Mouse (Mus musculus): ENCODE data around the gene Olfr1348. TPM values are rescaled to one million over a fixed set of nuclear protein-coding genes. Genes with fewer than 3 reads are reported as not detected.
"Not testable (repeated sequence)": the region's sequence is repeated elsewhere in the genome, so short reads cannot be mapped to it uniquely, and the experiment has no call there.

Gene Olfr1348
- total RNA-seq (2021): not detected
- long read RNA-seq, experiment 1: 0 reads
- long read RNA-seq, experiment 2: 0 reads

- DNase-seq (ENCODE audit: low spot score in 2 of 2): no peak
Measured at GRCm38 (mm10) chr7:6508648-6509047, at the start of gene Olfr1348. Gene Olfr1348 (minus strand): TSS chr7:6508748.

DNA sequence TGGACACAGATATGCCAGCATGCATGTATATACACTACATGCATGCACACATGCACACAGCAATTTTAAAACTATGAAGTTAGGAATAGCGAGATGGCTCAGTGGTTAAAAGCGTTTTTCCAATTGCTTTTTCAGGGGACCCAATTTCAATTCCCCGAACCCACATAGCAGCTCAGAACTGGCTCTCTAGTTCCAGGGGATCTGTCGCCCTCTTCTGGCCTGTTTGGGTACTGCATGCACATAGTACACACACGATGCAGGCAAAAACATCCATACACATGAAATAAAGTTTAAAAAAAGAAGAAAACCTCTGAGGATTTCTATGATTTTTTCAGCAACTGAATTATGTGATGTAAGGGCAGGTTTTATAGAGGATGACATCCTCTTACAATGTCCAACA, 17.6 kb upstream of the Olfr1348 start:
- DNase-seq (ENCODE audit: low spot score in 2 of 2): peak; percentile 4

- no peak for DNase-seq (ENCODE audit: low spot score in 2 of 2)
Measured at GRCm38 (mm10) chr7:6525001-6525400, 16.5 kb upstream of the Olfr1348 start.

GRCm38 (mm10) chr7:6522850-6523249, 14.3 kb upstream of the Olfr1348 start, which contains the start of gene Olfr1349:
Gene Olfr1349 (minus strand): TSS chr7:6522950.
- no peak for DNase-seq (ENCODE audit: low spot score in 2 of 2)

GRCm38 (mm10) chr7:6521666-6522065, 13.1 kb upstream of the Olfr1348 start:
- DNase-seq (ENCODE audit: low spot score in 2 of 2): no peak

GRCm38 (mm10) chr7:6499655-6500054, 8.9 kb downstream of the Olfr1348 start, which contains the start of gene Olfr1347:
Gene Olfr1347 (minus strand): TSS chr7:6499755.
- DNase-seq (ENCODE audit: low spot score in 2 of 2): no peak

- DNase-seq (ENCODE audit: low spot score in 2 of 2): no peak
Measured at GRCm38 (mm10) chr7:6486841-6487240, 21.7 kb downstream of the Olfr1348 start, which contains the start of gene Olfr5. Gene Olfr5 (minus strand): TSS chr7:6486941.

- not testable (repeated sequence) for DNase-seq (ENCODE audit: low spot score in 2 of 2)
Measured at GRCm38 (mm10) chr7:6477633-6478032, 30.9 kb downstream of the Olfr1348 start.

DNA sequence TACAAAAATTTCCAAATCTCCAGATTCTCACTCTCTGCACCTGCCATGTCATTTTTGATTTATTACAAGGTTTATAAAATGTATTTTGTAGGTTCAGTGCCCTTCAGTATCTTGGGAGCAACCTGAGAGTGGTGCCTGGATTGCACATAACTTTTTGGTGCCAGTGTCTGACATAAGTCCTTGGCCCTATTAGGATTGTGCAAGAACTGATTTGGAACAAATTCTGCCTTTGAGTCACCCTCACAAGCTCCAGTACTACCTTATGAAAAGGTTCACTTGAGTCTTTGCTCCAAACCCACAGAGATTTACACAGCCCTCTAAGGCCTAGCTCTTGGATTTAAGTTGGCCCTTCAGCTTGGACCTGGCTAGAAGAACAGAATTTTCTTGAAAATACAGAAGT, 41.6 kb downstream of the Olfr1348 start, which contains the start of gene Olfr1346:
Gene Olfr1346, plus strand, starts transcription at position 151 of the 400 bp plus-strand sequence.
- no peak for DNase-seq (ENCODE audit: low spot score in 2 of 2)

- no peak for DNase-seq (ENCODE audit: low spot score in 2 of 2)
Measured at GRCm38 (mm10) chr7:6456399-6456798, 52.1 kb downstream of the Olfr1348 start.

GRCm38 (mm10) chr7:6455868-6456267, 52.7 kb downstream of the Olfr1348 start, which contains the start of gene Olfr1336:
Gene Olfr1336 (plus strand): TSS chr7:6456168.
- DNase-seq (ENCODE audit: low spot score in 2 of 2): no peak

Other genes starting within 250 kb of the Olfr1348 start
- gene Zfp667, start 222.2 kb downstream of the Olfr1348 start, total RNA-seq (2021): 10 to 100 TPM; 13.7 to 13.8 TPM
- 10 to 100 TPM in 1 of 2 experiments, 1 to 10 TPM in 1; 9.8 to 10.9 TPM for gene Zfp583, start 177.5 kb downstream of the Olfr1348 start, total RNA-seq (2021)
- 1 to 10 TPM; 5.0 to 6.6 TPM for gene Gm3854, start 165.0 kb downstream of the Olfr1348 start, total RNA-seq (2021)
- gene Zfp78, start 145.5 kb downstream of the Olfr1348 start, total RNA-seq (2021): 1 to 10 TPM; 4.1 to 5.9 TPM
- 1 to 10 TPM; 5.7 to 5.9 TPM for gene Zfp28, start 125.5 kb downstream of the Olfr1348 start, total RNA-seq (2021)
- 10 to 100 TPM; 21.0 to 21.7 TPM for gene Smim17, start 110.0 kb downstream of the Olfr1348 start, total RNA-seq (2021)
- under 1 TPM; 0.29 to 0.35 TPM for gene Gm20715, start 98.5 kb downstream of the Olfr1348 start, total RNA-seq (2021)
- 1 to 10 TPM; 1.2 TPM for gene Olfr1344, start 70.1 kb downstream of the Olfr1348 start, total RNA-seq (2021)
- gene Olfr1336, start 52.6 kb downstream of the Olfr1348 start, total RNA-seq (2021): under 1 TPM in 1 of 2 experiments, not detected in 1; 0.05 TPM
- not detected for gene Olfr1346, start 41.6 kb downstream of the Olfr1348 start, total RNA-seq (2021)
- gene Olfr5, start 21.8 kb downstream of the Olfr1348 start, total RNA-seq (2021): not detected
- not detected for gene Olfr1347, start 9.0 kb downstream of the Olfr1348 start, total RNA-seq (2021)
- gene Olfr1349, start 14.2 kb upstream of the Olfr1348 start, total RNA-seq (2021): not detected
- not detected for gene Olfr1350, start 56.1 kb upstream of the Olfr1348 start, total RNA-seq (2021)
- 1 to 10 TPM; 5.6 to 6.8 TPM for gene Zim1, start 187.7 kb upstream of the Olfr1348 start, total RNA-seq (2021)
- 100 to 1,000 TPM; 164 to 197 TPM for gene Peg3, start 221.7 kb upstream of the Olfr1348 start, total RNA-seq (2021)
- gene Usp29, start 221.8 kb upstream of the Olfr1348 start, total RNA-seq (2021): 10 to 100 TPM; 33.7 to 37.1 TPM